Mouse (Mus musculus) CH12F3 (cell line): ENCODE results near the gene D17Wsu92e.

ENCODE experiments used
- in situ Hi-C: fragments of 300-500 bp; cut with MboI; formaldehyde crosslinking; loops from 2 replicates; pipeline ENCODE4 v1.14.3; 2020; ENCODE audit warnings: low sequenced_read_pairs

The D17Wsu92e gene

GRCm38 (mm10) chr17:27703961-27704621 is 116.4 kb downstream of the D17Wsu92e start:
- in situ Hi-C loops = no loop called here

- in situ Hi-C loops = no loop called here
Measured at GRCm38 (mm10) chr17:27702518-27702917, 117.9 kb downstream of the D17Wsu92e start.

GRCm38 (mm10) chr17:27701856-27702255 is 118.6 kb downstream of the D17Wsu92e start:
- in situ Hi-C loops = no loop called here
